Mouse (Mus musculus) E14TG2a.4 (cell line): Measurements from ENCODE around the gene Pip4p1.

Source experiments
- CTCF ChIP-seq: conservative IDR thresholded peaks from 2 replicates; pipeline ENCODE4 v1.5.1; 2014; ENCODE audit warnings: low read length
- NANOG ChIP-seq: IDR thresholded peaks from 2 replicates; pipeline ENCODE4 v1.6.1; 2014; ENCODE audit warnings: borderline replicate concordance, low read length, mixed read lengths

GRCm38 (mm10) chr14:50955487-50955886 is 24.8 kb upstream of the Pip4p1 start:
- no peak for TF ChIP-seq CTCF
- no peak for TF ChIP-seq NANOG
